ENCODE assay signal across 25 mouse cellular contexts in genomic region chr10:119966321-119966720, GRCm38 (mm10).
DNase-seq lines count a peak whose midpoint lies in the region; ATAC-seq and TF ChIP-seq lines count a peak whose summit lies in the region.
"Had no signal": no experiment of that assay in that cellular context is flagged by ENCODE, and none has a peak within 500 bp of the region (broad histone marks: within the 10 kb centered on the region; RNA-seq: fewer than 3 reads in every experiment).

No protein-coding gene starts in this region.

- peaks cover 4% of the 10 kb centered on the region; the same call in 1 of the 2 replicates for H3K4me1 ChIP-seq in forebrain, embryonic 14.5 days (ENCODE audit: control insufficient read depth, insufficient read depth, low read length)
- peaks cover 10% of the 10 kb centered on the region for H3K4me1 ChIP-seq in forebrain, embryonic 10.5 days
- peaks cover 9% of the 10 kb centered on the region; the same call in 1 of the 2 replicates for H3K4me1 ChIP-seq in kidney, embryonic 16.5 days (ENCODE audit: insufficient read depth, low read length)
- 0 out of 2 replicates have a peak, but pooled peaks cover 2% of the 10 kb centered on the region for H3K4me1 ChIP-seq in kidney, adult 2 months (ENCODE audit: control insufficient read depth, insufficient read depth, low read length)
- peaks cover 10% of the 10 kb centered on the region for H3K4me1 ChIP-seq in neural tube, embryonic 13.5 days (replicated peaks)
- H3K4me1 ChIP-seq in forebrain, postnatal 0 days (ENCODE audit: insufficient read depth): no peaks in the 10 kb centered on the region
- H3K4me1 ChIP-seq: neural tube, embryonic 15.5 days; stomach, embryonic 15.5 days had no signal

- H3K4me3 ChIP-seq in forebrain, embryonic 14.5 days (ENCODE audit: low read depth, low read length): no peak overlapping the region
- H3K4me3 ChIP-seq in forebrain, embryonic 10.5 days: no peak overlapping the region
- H3K4me3 ChIP-seq in kidney, embryonic 16.5 days (ENCODE audit: low read length): no peak overlapping the region
- no peak overlapping the region for H3K4me3 ChIP-seq in kidney, adult 2 months (ENCODE audit: insufficient read depth, low read depth, low read length)
- no peak overlapping the region for H3K4me3 ChIP-seq in neural tube, embryonic 13.5 days
- no peak overlapping the region for H3K4me3 ChIP-seq in forebrain, postnatal 0 days (ENCODE audit: low read depth, low read length)
- H3K4me3 ChIP-seq: gastrocnemius, adult 2 months; heart, adult 2 months; heart, embryonic 13.5 days; neural tube, embryonic 15.5 days; stomach, embryonic 15.5 days had no signal

- no peak for TF ChIP-seq CTCF in kidney, adult 2 months (conservative IDR thresholded peaks at IDR 0.05; ENCODE audit: insufficient read depth, insufficient read length, low read depth, low read length)
- TF ChIP-seq CTCF in forebrain, postnatal 0 days (IDR thresholded peaks at IDR 0.05; ENCODE audit: low read depth): no peak

- H3K27ac ChIP-seq in forebrain, embryonic 14.5 days (ENCODE audit: low read depth, low read length): no peak overlapping the region
- no peak overlapping the region for H3K27ac ChIP-seq in forebrain, embryonic 10.5 days
- peak overlapping the region; percentile 25; the same call in 1 of the 2 replicates for H3K27ac ChIP-seq in kidney, embryonic 16.5 days (ENCODE audit: low read length)
- no peak overlapping the region for H3K27ac ChIP-seq in kidney, adult 2 months (ENCODE audit: insufficient read depth, low read depth, low read length)
- peak overlapping the region; percentile 38; the same call in 1 of the 2 replicates for H3K27ac ChIP-seq in neural tube, embryonic 13.5 days (replicated peaks)
- H3K27ac ChIP-seq in forebrain, postnatal 0 days (ENCODE audit: low read depth, low read length): no peak overlapping the region
- H3K27ac ChIP-seq: gastrocnemius, adult 2 months; heart, adult 2 months; heart, embryonic 13.5 days; liver, embryonic 14.5 days; neural tube, embryonic 15.5 days; stomach, embryonic 15.5 days had no signal

- no peak for TF ChIP-seq POLR2A in kidney, adult 2 months (IDR thresholded peaks at IDR 0.05; ENCODE audit: low read depth, low read length)

- H3K9ac ChIP-seq in forebrain, embryonic 14.5 days (ENCODE audit: low read length): no peak overlapping the region
- H3K9ac ChIP-seq in kidney, embryonic 16.5 days (replicated peaks; ENCODE audit: low read length): no peak overlapping the region
- no peak overlapping the region for H3K9ac ChIP-seq in neural tube, embryonic 13.5 days
- no peak overlapping the region for H3K9ac ChIP-seq in forebrain, postnatal 0 days
- H3K9ac ChIP-seq: heart, embryonic 13.5 days; liver, embryonic 14.5 days; neural tube, embryonic 15.5 days; stomach, embryonic 15.5 days had no signal

- no peaks in the 10 kb centered on the region for H3K9me3 ChIP-seq in forebrain, embryonic 14.5 days (replicated peaks; ENCODE audit: control insufficient read depth, low read length)
- H3K9me3 ChIP-seq in forebrain, embryonic 10.5 days: no peaks in the 10 kb centered on the region
- H3K9me3 ChIP-seq in kidney, embryonic 16.5 days (ENCODE audit: low read length): no peaks in the 10 kb centered on the region
- H3K9me3 ChIP-seq in neural tube, embryonic 13.5 days: no peaks in the 10 kb centered on the region
- no peaks in the 10 kb centered on the region for H3K9me3 ChIP-seq in forebrain, postnatal 0 days (ENCODE audit: low read length)
- H3K9me3 ChIP-seq: heart, embryonic 13.5 days; neural tube, embryonic 15.5 days; stomach, embryonic 15.5 days had no signal

- no peak overlapping the region for H3K4me2 ChIP-seq in forebrain, embryonic 14.5 days (ENCODE audit: low read length)
- no peak overlapping the region for H3K4me2 ChIP-seq in kidney, embryonic 16.5 days (replicated peaks; ENCODE audit: low read depth, low read length)
- no peak overlapping the region for H3K4me2 ChIP-seq in neural tube, embryonic 13.5 days
- no peak overlapping the region for H3K4me2 ChIP-seq in forebrain, postnatal 0 days (ENCODE audit: low read depth)
- H3K4me2 ChIP-seq: heart, embryonic 13.5 days; neural tube, embryonic 15.5 days; stomach, embryonic 15.5 days had no signal

- WGBS in forebrain, embryonic 14.5 days: 15% methylated on average over 8 of the region's 8 CpGs
- 75% methylated on average over 8 of the region's 8 CpGs for WGBS in forebrain, embryonic 10.5 days
- 55% methylated on average over 8 of the region's 8 CpGs for WGBS in kidney, embryonic 16.5 days
- 31% methylated on average over 8 of the region's 8 CpGs for WGBS in kidney, adult 2 months
- WGBS in neural tube, embryonic 13.5 days: 61% methylated on average over 8 of the region's 8 CpGs
- 25% methylated on average over 8 of the region's 8 CpGs for WGBS in forebrain, postnatal 0 days

- H3K36me3 ChIP-seq in forebrain, embryonic 14.5 days (ENCODE audit: control insufficient read depth, insufficient read depth, low read length): no peaks in the 10 kb centered on the region
- no peaks in the 10 kb centered on the region for H3K36me3 ChIP-seq in forebrain, embryonic 10.5 days (replicated peaks)
- H3K36me3 ChIP-seq in kidney, embryonic 16.5 days (ENCODE audit: insufficient read depth, low read length): no peaks in the 10 kb centered on the region
- no peaks in the 10 kb centered on the region for H3K36me3 ChIP-seq in kidney, adult 2 months (ENCODE audit: control insufficient read depth, insufficient read depth, low read length)
- H3K36me3 ChIP-seq in neural tube, embryonic 13.5 days: 0 out of 2 replicates have a peak, but pooled peaks cover 3% of the 10 kb centered on the region
- no peaks in the 10 kb centered on the region for H3K36me3 ChIP-seq in forebrain, postnatal 0 days (ENCODE audit: insufficient read depth)
- H3K36me3 ChIP-seq: heart, embryonic 13.5 days; neural tube, embryonic 15.5 days; stomach, embryonic 15.5 days had no signal

- no peaks in the 10 kb centered on the region for H3K27me3 ChIP-seq in forebrain, embryonic 14.5 days (replicated peaks; ENCODE audit: control insufficient read depth, insufficient read depth, low read length)
- no peaks in the 10 kb centered on the region for H3K27me3 ChIP-seq in forebrain, embryonic 10.5 days (ENCODE audit: poor library complexity, severe bottlenecking)
- H3K27me3 ChIP-seq in kidney, embryonic 16.5 days (ENCODE audit: insufficient read depth, low read length): no peaks in the 10 kb centered on the region
- H3K27me3 ChIP-seq in kidney, adult 2 months (replicated peaks; ENCODE audit: control insufficient read depth, insufficient read depth, low read length): no peaks in the 10 kb centered on the region
- no peaks in the 10 kb centered on the region for H3K27me3 ChIP-seq in neural tube, embryonic 13.5 days
- H3K27me3 ChIP-seq in forebrain, postnatal 0 days (ENCODE audit: insufficient read depth, low read length): no peaks in the 10 kb centered on the region
- H3K27me3 ChIP-seq: heart, embryonic 13.5 days; neural tube, embryonic 15.5 days; Patski; stomach, embryonic 15.5 days had no signal

- peak; percentile 48 for ATAC-seq in forebrain, embryonic 14.5 days
- ATAC-seq in kidney, embryonic 16.5 days (ENCODE audit: low FRiP score, low TSS enrichment): no peak
- ATAC-seq in neural tube, embryonic 13.5 days (ENCODE audit: low read depth): no peak
- peak; percentile 12; the same call in 1 of the 2 replicates for ATAC-seq in forebrain, postnatal 0 days
- ATAC-seq: intestine, embryonic 16.5 days; Patski had no signal

- peak; percentile 73 for DNase-seq in forebrain, embryonic 14.5 days (ENCODE audit: low spot score)
- no peak for DNase-seq in forebrain, embryonic 10.5 days (ENCODE audit: extremely low spot score, low spot score)
- no peak for DNase-seq in kidney, adult 2 months
- no peak for DNase-seq in neural tube, embryonic 10.5 days (ENCODE audit: extremely low spot score, low spot score)
- no peak for DNase-seq in forebrain, postnatal 0 days
- DNase-seq: adrenal gland, postnatal 10 days; cerebellum, adult 11 months; cerebellum, adult 9-10 months; cerebellum, postnatal 36 days; gastrocnemius, adult 2 months; gastrocnemius, postnatal 36 days; heart, adult 2 months; heart, postnatal 10 days; kidney, adult 9 months; liver; lung, adult 2 months; lung, postnatal 14 days had no signal

Comparison
In these comparisons a context has a peak if more than half of its experiments do, and no peak if none do; other contexts are left out.
1. H3K27ac ChIP-seq: peak in kidney, embryonic 16.5 days (single experiment) and neural tube, embryonic 13.5 days (single experiment); none in forebrain, embryonic 14.5 days (single experiment), forebrain, embryonic 10.5 days (single experiment), kidney, adult 2 months (single experiment) and forebrain, postnatal 0 days (single experiment).
2. ATAC-seq: peak in forebrain, embryonic 14.5 days (single experiment) and forebrain, postnatal 0 days (single experiment); none in kidney, embryonic 16.5 days (single experiment) and neural tube, embryonic 13.5 days (single experiment).